Mouse (Mus musculus): ENCODE data around the gene Sntg2.

- TF ChIP-seq POLR2A (IDR thresholded peaks at IDR 0.05; ENCODE audit: low read depth, low read length) (no peak), CTCF (IDR thresholded peaks at IDR 0.05; ENCODE audit: borderline replicate concordance, insufficient read depth, low read length) (no peak)
These were observed 36.9 kb downstream of the Sntg2 start for GRCm38 (mm10) chr12:30336301-30336700.

Measured in embryonic fibroblast, embryonic 13.5 days (primary cell).